Mouse (Mus musculus): ENCODE results near the gene Klf13. TPM values are rescaled to one million over a fixed set of nuclear protein-coding genes. Genes with fewer than 3 reads are reported as not detected.

Gene Klf13
- polyA plus RNA-seq, 1 experiment = 30.4 TPM

DNA sequence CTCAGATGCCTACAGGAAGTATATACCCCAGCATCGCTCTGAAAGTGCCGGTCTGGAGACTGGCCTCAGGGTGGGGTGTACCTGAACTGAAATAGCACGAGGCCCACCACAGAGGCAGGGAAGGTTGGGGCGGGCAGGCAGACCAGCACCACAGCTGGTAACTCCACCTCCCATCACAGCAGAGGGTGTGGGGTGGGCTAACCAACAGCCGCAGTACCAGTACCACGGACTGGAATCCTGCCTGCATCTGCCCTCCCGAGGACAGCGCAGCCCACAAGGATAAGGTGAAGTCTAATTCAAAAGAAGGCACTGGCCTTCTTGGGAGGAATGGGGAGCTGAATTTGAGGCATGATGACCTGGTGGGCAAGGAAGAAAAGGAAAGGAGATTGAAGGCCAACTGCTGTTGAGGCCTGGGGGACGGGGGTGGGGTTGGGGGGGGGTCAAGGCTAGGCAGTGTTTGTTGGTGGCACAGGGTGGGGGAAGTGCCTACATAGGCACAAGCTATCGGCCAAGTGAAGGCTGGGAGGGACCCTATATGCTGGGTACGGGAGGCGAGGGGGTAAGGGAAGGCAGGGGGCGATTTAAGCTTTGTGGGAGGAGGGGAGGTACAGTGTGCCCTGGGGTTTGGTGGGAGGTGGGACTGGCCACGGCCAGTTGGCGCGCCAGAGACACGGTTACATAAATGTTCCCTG is 42.3 kb downstream of the Klf13 start:
- Histone ChIP-seq H3K4me2 (ENCODE audit: low read depth) (peak overlapping the region; percentile 82), H3K4me3 (peak overlapping the region; percentile 6), H3K27me3 (ENCODE audit: control insufficient read depth, insufficient read depth, insufficient read length) (no peaks in the 10 kb centered on the region), H3K79me2 (ENCODE audit: control insufficient read depth, insufficient read depth) (peaks cover 95% of the 10 kb centered on the region), H3ac (ENCODE audit: control insufficient read depth, insufficient read length) (no peak overlapping the region), H3K36me3 (ENCODE audit: control insufficient read depth, insufficient read depth) (no peaks in the 10 kb centered on the region)
- TF ChIP-seq TCF12 (IDR thresholded peaks at IDR 0.05; ENCODE audit: insufficient read depth, poor library complexity, severe bottlenecking) = no peak
- peak; percentile 9 for TF ChIP-seq POLR2AphosphoS2 (IDR thresholded peaks at IDR 0.05; ENCODE audit: insufficient read length, low read depth)
- peak in 1 of 3 experiments; percentile 40 for TF ChIP-seq MYOD1 (IDR thresholded peaks at IDR 0.05; ENCODE audit: control insufficient read depth in 1 of 3, insufficient read length in 2 of 3, low read depth in 2 of 3)

DNA sequence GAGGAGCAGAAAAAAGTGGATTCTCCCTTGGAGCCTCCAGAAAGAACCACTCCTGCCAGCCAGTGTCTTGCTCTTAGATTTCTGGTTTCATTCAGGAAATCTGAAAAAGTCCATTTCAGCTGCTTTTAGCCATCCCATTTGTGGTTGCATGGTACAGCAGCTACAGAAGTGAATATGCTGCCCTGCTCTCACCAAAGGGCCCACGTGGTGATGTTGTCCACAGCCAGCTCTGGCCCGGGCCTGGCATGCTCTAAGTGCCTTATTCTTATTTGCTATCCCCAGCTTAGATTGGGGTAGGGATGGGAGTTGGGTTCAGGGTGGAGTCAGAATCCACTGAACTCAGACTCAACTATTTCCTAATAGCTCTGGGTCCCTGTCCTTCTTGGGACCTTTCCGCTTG is 43.5 kb downstream of the Klf13 start:
- Histone ChIP-seq H3K79me2 (ENCODE audit: control insufficient read depth, insufficient read depth) (peaks cover 83% of the 10 kb centered on the region), H3K4me2 (ENCODE audit: low read depth) (no peak overlapping the region), H3K36me3 (ENCODE audit: control insufficient read depth, insufficient read depth) (peaks cover 6% of the 10 kb centered on the region), H3K4me3 (no peak overlapping the region), H3K27me3 (ENCODE audit: control insufficient read depth, insufficient read depth, insufficient read length) (no peaks in the 10 kb centered on the region), H3ac (ENCODE audit: control insufficient read depth, insufficient read length) (no peak overlapping the region)
- no peak for TF ChIP-seq MAX (IDR thresholded peaks at IDR 0.05; ENCODE audit: low read depth)
- TF ChIP-seq TCF12 (IDR thresholded peaks at IDR 0.05; ENCODE audit: insufficient read depth, poor library complexity, severe bottlenecking) = no peak
- TF ChIP-seq REST (IDR thresholded peaks at IDR 0.05; ENCODE audit: insufficient read depth, insufficient read length) = no peak
- no peak for TF ChIP-seq POLR2AphosphoS2 (IDR thresholded peaks at IDR 0.05; ENCODE audit: insufficient read length, low read depth)
- TF ChIP-seq POLR2A (IDR thresholded peaks at IDR 0.05; ENCODE audit: insufficient read length, low read depth) = no peak
- no peak for TF ChIP-seq TCF3 (IDR thresholded peaks at IDR 0.05; ENCODE audit: insufficient read length, low read depth)
- no peak for TF ChIP-seq E2F4 (IDR thresholded peaks at IDR 0.05; ENCODE audit: insufficient read depth)
- no peak for TF ChIP-seq USF1 (IDR thresholded peaks at IDR 0.05; ENCODE audit: low read depth)

DNA sequence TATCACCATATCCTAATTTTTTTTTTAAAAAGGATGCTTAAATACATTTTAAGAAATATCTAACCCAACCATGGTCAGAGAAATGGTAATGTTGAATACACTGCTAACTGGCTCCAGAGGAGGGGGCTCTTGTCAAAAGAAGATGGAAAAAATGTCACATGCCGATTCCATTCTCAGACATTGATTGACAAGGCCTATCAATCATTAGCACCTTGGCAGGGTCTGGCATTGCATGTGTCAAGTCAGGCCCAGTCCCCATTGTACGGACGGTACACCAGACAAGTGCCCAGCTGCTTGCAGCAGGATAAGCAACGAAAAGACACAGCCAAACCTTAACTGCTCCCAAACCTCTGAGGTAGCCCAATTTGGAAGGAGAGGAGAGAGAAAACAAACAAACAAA is 44.1 kb downstream of the Klf13 start:
- no peaks in the 10 kb centered on the region for H3K27me3 ChIP-seq (ENCODE audit: control insufficient read depth, insufficient read depth, insufficient read length)
- H3ac ChIP-seq (ENCODE audit: control insufficient read depth, insufficient read length) = no peak overlapping the region
- TF ChIP-seq CEBPB (IDR thresholded peaks at IDR 0.05; ENCODE audit: insufficient read depth, poor library complexity, severe bottlenecking) (no peak), USF1 (IDR thresholded peaks at IDR 0.05; ENCODE audit: low read depth) (no peak), MYOG (IDR thresholded peaks at IDR 0.05; ENCODE audit: control insufficient read depth in 1 of 3, insufficient read depth in 1 of 3, insufficient read length in 2 of 3, low read depth in 2 of 3) (no peak), MAX (IDR thresholded peaks at IDR 0.05; ENCODE audit: low read depth) (no peak), E2F4 (IDR thresholded peaks at IDR 0.05; ENCODE audit: insufficient read depth) (no peak), MYOD1 (IDR thresholded peaks at IDR 0.05; ENCODE audit: control insufficient read depth in 1 of 3, insufficient read length in 2 of 3, low read depth in 2 of 3) (no peak), TCF12 (IDR thresholded peaks at IDR 0.05; ENCODE audit: insufficient read depth, poor library complexity, severe bottlenecking) (no peak), REST (IDR thresholded peaks at IDR 0.05; ENCODE audit: insufficient read depth, insufficient read length) (no peak), TCF3 (IDR thresholded peaks at IDR 0.05; ENCODE audit: insufficient read length, low read depth) (no peak)
- H3K4me3 ChIP-seq = no peak overlapping the region
- no peak overlapping the region for H3K4me2 ChIP-seq (ENCODE audit: low read depth)
- peaks cover 7% of the 10 kb centered on the region for H3K36me3 ChIP-seq (ENCODE audit: control insufficient read depth, insufficient read depth)
- H3K79me2 ChIP-seq (ENCODE audit: control insufficient read depth, insufficient read depth) = peaks cover 77% of the 10 kb centered on the region

DNA sequence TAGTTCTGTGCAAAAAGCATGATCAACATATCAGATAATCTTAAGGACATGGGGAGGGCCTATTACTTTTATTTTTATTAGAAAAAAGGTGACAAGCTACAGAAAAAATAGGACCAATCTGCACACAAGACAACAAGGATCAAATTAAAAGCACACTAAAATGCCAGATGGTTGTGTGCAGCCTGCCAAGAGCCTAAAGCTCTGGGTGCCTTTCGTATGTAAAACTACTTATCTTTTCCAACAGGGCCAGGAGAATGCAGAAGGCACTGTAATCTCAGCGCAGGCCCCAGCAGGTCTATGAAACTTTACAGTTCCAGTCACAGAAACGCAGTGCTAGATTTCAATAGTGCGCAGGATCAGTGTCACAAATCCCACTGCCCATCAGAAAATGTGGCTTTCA is 45.0 kb downstream of the Klf13 start:
- no peak overlapping the region for H3K4me2 ChIP-seq (ENCODE audit: low read depth)
- no peaks in the 10 kb centered on the region for H3K27me3 ChIP-seq (ENCODE audit: control insufficient read depth, insufficient read depth, insufficient read length)
- no peak overlapping the region for H3ac ChIP-seq (ENCODE audit: control insufficient read depth, insufficient read length)
- H3K4me3 ChIP-seq = no peak overlapping the region
- TF ChIP-seq TCF12 (IDR thresholded peaks at IDR 0.05; ENCODE audit: insufficient read depth, poor library complexity, severe bottlenecking) (no peak), MYOG (IDR thresholded peaks at IDR 0.05; ENCODE audit: control insufficient read depth in 1 of 3, insufficient read depth in 1 of 3, insufficient read length in 2 of 3, low read depth in 2 of 3) (no peak), SRF (IDR thresholded peaks at IDR 0.05; ENCODE audit: control insufficient read depth, insufficient read length, low read depth) (no peak), MYOD1 (IDR thresholded peaks at IDR 0.05; ENCODE audit: control insufficient read depth in 1 of 3, insufficient read length in 2 of 3, low read depth in 2 of 3) (no peak), POLR2A (IDR thresholded peaks at IDR 0.05; ENCODE audit: insufficient read length, low read depth) (no peak), TCF3 (IDR thresholded peaks at IDR 0.05; ENCODE audit: insufficient read length, low read depth) (no peak), MAX (IDR thresholded peaks at IDR 0.05; ENCODE audit: low read depth) (no peak), CEBPB (IDR thresholded peaks at IDR 0.05; ENCODE audit: insufficient read depth, poor library complexity, severe bottlenecking) (no peak), USF1 (IDR thresholded peaks at IDR 0.05; ENCODE audit: low read depth) (no peak), POLR2AphosphoS2 (IDR thresholded peaks at IDR 0.05; ENCODE audit: insufficient read length, low read depth) (no peak), E2F4 (IDR thresholded peaks at IDR 0.05; ENCODE audit: insufficient read depth) (no peak), REST (IDR thresholded peaks at IDR 0.05; ENCODE audit: insufficient read depth, insufficient read length) (no peak)
- peaks cover 68% of the 10 kb centered on the region for H3K79me2 ChIP-seq (ENCODE audit: control insufficient read depth, insufficient read depth)
- peaks cover 7% of the 10 kb centered on the region for H3K36me3 ChIP-seq (ENCODE audit: control insufficient read depth, insufficient read depth)

DNA sequence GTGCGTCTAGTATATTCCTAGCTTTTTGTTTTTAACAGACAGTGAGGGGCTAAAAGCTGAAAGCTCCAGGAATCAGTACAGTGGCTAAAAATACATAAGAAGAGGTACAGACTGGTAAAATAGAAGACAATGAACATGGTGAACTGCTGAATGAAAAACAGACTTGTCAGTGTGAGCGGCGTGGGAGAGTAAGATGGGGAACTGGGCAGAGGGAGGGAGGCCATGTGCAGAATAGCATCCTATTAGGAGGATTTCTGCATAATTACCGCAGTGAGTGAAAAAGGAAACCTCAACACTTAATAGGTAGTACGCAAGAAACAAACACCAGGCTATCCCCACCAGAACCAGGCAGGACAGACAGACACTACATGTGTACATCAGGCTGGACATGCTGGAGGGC is 45.5 kb downstream of the Klf13 start:
- no peak overlapping the region for H3K4me3 ChIP-seq
- no peak overlapping the region for H3K4me2 ChIP-seq (ENCODE audit: low read depth)

More for the DNA sequence above, 45.5 kb downstream of the Klf13 start:
- Histone ChIP-seq H3K79me2 (ENCODE audit: control insufficient read depth, insufficient read depth) (peaks cover 63% of the 10 kb centered on the region), H3K36me3 (ENCODE audit: control insufficient read depth, insufficient read depth) (peaks cover 7% of the 10 kb centered on the region), H3K27me3 (ENCODE audit: control insufficient read depth, insufficient read depth, insufficient read length) (no peaks in the 10 kb centered on the region), H3ac (ENCODE audit: control insufficient read depth, insufficient read length) (no peak overlapping the region)
- TF ChIP-seq SRF (IDR thresholded peaks at IDR 0.05; ENCODE audit: control insufficient read depth, insufficient read length, low read depth) (no peak), MYOG (IDR thresholded peaks at IDR 0.05; ENCODE audit: control insufficient read depth in 1 of 3, insufficient read depth in 1 of 3, insufficient read length in 2 of 3, low read depth in 2 of 3) (no peak), POLR2AphosphoS2 (IDR thresholded peaks at IDR 0.05; ENCODE audit: insufficient read length, low read depth) (no peak), MYOD1 (IDR thresholded peaks at IDR 0.05; ENCODE audit: control insufficient read depth in 1 of 3, insufficient read length in 2 of 3, low read depth in 2 of 3) (no peak), TCF12 (IDR thresholded peaks at IDR 0.05; ENCODE audit: insufficient read depth, poor library complexity, severe bottlenecking) (no peak), TCF3 (IDR thresholded peaks at IDR 0.05; ENCODE audit: insufficient read length, low read depth) (no peak), E2F4 (IDR thresholded peaks at IDR 0.05; ENCODE audit: insufficient read depth) (no peak), REST (IDR thresholded peaks at IDR 0.05; ENCODE audit: insufficient read depth, insufficient read length) (no peak), USF1 (IDR thresholded peaks at IDR 0.05; ENCODE audit: low read depth) (no peak), POLR2A (IDR thresholded peaks at IDR 0.05; ENCODE audit: insufficient read length, low read depth) (no peak), CEBPB (IDR thresholded peaks at IDR 0.05; ENCODE audit: insufficient read depth, poor library complexity, severe bottlenecking) (no peak)

All from myocyte (in vitro differentiated cells).